10 mouse cellular contexts compared by ENCODE assay signal in the genomic region with DNA sequence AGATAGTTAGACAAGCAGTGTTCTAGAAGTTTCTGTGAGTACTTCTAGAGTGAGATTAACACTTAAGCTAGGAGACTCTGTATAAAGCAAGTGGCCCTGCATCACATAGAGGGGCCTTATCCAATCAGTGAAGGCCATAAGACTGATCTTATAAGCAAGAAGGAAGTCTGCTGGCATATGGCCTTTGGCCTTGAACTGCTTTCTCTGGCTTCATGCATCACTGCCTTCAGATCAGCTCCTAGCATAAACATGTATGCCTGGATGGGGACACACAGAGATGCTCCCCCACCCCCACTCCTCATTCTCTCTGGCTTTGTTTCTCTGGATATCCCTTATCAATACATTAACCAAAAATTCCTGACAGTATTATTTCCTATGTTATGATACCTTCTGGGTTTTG.
"Had no signal": no experiment of that assay in that cellular context is flagged by ENCODE, and none has a peak within 500 bp of the region (broad histone marks: within the 10 kb centered on the region; RNA-seq: fewer than 3 reads in every experiment).

No protein-coding gene starts in this region.

- H3K9me3 ChIP-seq: limb, embryonic 13.5 days had no signal

- H3K9ac ChIP-seq: limb, embryonic 13.5 days; liver, embryonic 14.5 days had no signal

- H3K27me3 ChIP-seq: limb, embryonic 13.5 days had no signal

- DNase-seq: kidney, postnatal 10 days; left cerebral cortex, postnatal 4 days; lung, adult 18-20 months; right cerebral cortex, adult 18-20 months; right cerebral cortex, postnatal 25 days; thymus, postnatal 36 days had no signal

- H3K4me3 ChIP-seq: limb, embryonic 13.5 days; myocyte had no signal

- ATAC-seq: intestine, embryonic 16.5 days had no signal

- H3K27ac ChIP-seq: limb, embryonic 13.5 days; liver, embryonic 14.5 days had no signal

- H3K4me2 ChIP-seq: limb, embryonic 13.5 days had no signal

- H3K36me3 ChIP-seq: limb, embryonic 13.5 days had no signal
